Mouse (Mus musculus): ENCODE measurements around the gene Gm49510.

Gene Gm49510

DNA sequence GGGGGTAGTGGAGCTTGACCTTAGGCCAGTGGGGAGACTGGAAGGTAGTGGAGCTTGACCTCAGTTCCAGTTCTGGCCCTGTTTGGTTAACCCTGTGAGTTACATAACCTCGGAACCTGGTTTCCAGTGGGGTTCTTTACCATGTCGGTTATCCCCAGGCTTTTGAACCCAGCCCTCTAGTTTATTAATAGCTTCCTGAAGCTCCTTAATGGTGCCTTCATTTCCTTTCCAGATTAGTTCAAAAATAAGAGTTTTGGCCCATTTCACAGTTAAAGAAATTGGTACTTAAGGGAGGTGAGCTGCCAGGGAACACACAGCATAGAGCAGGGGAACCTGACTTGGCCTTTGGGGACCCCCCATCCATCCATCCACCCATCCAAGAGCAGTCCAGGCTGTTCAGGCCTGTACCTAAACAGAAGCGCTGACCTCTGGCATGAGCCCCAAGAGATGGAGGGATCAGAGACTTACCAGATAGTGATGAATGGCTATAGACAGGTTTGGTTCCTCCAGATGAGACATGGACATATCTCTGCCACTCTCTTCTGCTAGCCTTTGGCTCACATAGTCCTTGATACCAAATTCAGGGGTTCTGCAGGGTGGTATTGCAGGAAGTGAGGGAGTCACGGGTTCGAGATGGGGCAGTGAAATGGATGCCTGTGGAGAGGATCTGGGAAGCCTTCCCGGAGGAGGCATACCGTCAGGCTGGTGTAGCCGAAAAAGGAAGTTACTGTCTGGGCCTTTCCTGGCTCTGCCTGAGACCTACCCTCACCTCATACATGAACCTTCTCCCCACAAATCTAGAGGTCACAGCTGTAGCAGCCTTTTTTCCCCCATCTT is 15.6 kb downstream of the Gm49510 start:
- DNase-seq (ENCODE audit: low read depth, low spot score): no peak

DNA sequence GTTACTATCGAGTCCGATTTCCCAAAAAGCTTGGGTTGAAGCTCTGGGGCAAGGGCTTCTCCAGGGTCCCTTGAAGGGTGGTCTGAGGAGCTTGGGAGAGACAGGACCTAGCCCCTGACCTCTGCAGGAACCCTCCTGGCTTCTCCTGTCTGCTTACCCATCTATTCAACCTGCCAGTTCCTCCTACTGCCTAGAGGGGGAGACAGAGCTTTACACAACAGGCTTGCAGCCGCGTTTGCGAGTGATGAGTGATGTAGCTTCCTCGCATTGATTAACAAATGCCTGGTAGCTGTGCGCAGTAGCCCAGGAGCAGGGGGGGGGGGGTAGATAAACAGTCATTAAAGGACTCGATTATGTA is 16.2 kb downstream of the Gm49510 start:
- peak; percentile 54 for DNase-seq (ENCODE audit: low read depth, low spot score)

DNA sequence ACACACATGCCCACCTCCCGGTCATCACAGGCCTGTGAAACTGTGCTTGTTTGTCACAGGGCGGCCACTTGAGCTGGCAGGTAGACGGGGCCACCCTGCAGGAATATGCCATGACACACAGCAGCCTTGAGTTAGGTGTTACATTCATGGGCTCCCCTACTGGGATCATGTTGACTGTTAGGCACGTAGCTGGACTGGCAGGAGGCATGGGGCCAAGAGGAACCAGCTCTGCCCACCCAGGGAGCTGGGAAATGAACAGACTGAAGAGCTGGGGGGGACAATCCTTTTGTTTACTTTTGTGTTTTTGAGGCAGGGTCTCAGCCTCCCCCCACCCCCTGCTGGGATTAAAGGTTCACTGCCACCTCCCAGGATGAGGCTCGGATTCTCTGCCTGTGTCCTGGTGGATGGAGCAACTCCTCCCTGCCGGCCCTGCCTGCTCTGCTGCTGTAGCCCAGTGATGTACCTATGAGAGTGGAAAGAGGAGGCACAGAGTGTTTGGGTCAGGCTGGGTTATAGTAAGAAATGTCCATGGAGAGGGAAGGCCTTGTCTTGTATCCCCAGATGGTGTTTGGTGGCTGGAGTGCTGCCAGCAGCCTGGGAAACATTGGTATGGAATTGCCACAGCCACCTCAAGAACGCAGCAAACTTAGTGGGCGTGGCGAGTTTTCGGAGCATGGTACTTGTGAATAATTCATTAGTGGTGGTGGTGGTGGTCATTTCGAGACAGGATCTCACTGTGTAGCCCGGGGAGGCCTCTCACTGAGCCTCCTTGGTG is 16.8 kb downstream of the Gm49510 start:
- DNase-seq (ENCODE audit: low read depth, low spot score): no peak

DNA sequence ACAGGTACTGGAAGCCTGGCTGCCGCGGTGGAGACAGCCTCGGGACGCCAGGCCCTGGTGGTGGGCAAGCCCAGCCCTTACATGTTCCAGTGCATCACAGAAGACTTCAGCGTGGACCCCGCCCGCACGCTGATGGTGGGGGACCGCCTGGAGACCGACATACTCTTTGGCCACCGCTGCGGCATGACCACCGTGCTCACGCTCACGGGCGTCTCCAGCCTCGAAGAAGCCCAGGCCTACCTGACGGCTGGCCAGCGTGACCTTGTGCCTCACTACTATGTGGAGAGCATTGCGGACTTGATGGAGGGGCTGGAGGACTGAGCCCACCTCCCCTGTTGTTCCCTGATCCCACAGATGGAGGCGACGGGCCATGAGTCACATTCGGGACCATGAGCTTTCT is 18.7 kb downstream of the Gm49510 start:
- no peak for DNase-seq (ENCODE audit: low read depth, low spot score)

DNA sequence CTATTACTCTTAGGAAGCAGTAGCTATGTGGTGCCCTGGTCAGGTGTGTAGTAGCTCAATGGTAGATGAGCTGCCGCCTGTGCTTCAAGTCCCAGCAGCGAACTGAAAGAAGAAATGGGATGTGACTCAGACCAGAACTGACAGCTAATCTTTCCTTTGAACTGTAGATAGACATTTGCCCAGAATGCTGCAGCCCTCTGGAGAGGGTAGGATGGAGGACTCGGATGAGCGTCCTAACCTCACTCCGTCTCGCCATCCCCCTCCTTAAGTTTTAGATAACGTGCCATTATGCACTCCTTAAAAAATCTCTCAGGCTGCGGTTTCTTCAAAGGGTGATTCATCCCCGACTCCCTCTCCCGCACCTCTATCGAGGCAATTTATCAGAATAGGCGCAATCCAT is 20.4 kb downstream of the Gm49510 start:
- no peak for DNase-seq (ENCODE audit: low read depth, low spot score)

DNA sequence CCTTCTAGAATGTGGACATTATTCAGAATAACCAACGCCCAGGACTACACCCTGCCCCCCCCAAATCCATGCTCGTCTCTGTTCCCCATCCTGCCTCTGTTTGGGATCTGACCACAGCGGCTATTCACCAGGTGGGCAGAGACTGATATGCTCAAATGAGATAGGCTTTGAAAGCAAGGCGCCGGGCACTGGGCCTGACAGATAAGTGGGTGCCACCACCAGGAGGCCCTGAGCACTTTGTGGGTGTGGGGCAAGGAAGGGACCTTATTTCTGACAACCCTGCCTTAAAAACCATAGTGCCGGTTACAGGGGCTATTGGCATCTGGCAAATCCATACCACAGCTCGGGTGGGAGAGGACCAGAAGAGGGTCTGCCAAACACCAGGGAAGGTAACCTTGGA is 23.2 kb downstream of the Gm49510 start:
- DNase-seq (ENCODE audit: low read depth, low spot score): no peak

DNA sequence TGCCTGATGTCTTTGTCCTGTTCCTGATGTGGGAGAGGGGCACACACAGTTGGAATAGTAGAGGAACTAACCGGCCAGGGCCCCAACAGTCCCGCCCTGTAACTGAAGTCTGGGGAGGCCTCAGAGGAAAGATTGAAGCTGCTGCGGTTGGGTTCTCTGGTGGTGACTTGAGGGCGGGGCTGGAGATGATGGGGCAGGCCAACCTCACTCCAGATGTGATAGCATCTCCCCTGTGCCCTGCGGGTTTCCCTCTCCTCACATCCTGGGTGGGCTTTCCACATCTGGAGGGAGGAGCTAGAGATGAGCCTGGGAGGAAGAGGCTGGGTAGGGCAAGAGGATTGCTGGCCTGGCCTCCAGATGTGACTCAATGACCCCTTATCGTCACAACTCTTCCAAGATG is 24.1 kb downstream of the Gm49510 start:
- no peak for DNase-seq (ENCODE audit: low read depth, low spot score)

DNA sequence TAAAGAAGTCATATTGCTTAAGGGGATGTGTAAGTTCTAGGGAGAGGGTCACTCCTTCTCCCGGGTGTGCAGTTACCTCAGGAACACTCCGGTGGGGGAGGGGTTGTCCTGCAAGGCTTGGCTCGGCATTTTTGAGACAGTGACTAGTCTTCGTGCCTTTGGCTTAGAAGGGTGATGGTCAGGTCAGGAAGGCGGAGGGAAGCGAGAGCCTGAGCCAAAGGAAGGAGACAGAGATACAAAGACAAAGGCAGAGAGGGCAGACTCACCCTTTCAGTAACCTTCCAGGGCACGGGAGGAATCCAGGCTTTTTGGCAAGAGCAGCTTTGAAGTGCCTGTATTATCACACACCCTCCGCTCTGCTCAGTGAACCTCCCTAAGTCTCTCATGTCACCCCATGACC is 25.7 kb downstream of the Gm49510 start:
- no peak for DNase-seq (ENCODE audit: low read depth, low spot score)

DNA sequence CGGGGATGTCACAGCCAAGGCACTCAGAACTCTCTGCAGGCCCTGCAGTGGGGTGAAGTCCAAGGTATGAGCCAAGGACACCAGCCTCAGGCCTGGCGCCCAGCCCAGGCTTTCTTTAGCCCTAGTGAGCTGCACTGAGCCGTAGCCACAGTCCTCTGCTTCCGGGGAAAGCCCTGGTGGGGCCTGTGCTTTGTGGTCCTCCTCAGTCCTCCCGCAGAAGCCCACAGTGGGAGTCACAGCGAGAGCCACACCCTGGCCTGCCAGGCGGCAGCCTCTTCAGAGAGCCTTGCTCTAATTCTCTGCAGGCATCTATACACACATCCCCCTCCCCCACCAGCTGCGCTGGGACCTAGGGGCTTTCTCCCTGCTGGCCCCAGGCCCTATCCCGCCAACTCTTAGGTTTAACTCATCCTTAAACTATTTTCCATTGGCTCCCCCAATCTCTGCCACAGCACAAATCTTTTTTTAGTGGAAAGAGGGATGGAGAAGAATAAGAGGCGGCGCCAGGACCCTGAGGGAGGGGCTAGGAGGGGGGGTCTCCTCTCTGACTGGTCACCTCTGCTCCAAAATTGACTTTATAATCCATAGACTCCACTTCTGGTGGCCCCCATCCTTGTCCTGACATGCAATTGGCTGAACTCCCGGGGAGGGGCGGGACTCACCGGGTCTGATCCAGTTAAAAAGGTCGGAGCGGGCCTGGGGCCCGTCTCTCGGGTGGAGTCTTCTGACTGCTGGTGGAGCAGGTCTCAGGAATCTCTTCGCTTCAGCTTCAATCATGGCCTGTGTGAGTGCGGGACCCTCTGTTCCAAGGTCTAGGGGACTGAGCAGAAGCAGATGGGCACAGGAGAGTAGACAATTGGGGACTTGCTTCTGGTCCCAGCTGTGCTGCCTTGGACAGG is 26.8 kb downstream of the Gm49510 start, which contains the start of gene Lgals1:
Gene Lgals1 (plus strand): TSS at position 705 of the 899 bp plus-strand sequence.
- DNase-seq (ENCODE audit: low read depth, low spot score): no peak

DNA sequence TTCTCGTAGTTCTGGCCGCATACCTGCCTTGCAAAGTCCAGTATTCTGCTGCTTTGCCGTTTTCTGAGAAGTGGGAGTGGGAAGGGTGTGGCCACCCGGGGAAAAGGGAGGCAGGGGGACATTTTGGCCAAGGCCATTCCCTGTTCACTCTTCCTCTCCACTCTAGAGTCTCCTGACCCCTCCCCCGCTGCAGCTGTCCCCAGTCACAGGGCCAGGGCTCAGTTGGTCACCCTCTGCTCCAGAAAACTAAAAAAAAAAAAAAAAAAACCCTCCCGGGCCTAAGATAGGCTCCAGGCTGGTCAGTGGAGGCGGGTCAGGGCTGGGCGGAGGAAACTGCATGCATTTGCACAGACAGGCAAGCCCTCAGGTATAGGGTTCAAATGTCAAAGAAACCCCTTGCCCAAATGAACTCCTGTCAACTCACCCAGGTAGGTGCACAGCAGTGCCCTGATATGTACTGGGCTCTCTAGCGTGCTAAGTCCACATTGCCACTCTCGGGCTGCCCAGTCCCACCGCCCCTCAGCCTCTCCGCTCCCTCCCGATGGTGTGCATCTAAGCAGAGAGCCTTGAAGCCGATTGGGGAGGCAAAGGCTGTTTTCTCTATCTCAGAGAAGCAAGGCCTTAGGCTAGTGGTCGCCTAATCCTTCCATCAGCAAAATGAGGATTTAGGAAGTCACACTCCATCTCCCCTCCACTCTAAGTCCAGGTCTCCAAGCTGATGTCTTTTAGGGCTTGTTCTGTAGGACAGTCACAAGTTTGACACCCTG is 27.7 kb downstream of the Gm49510 start:
- no peak for DNase-seq (ENCODE audit: low read depth, low spot score)

DNA sequence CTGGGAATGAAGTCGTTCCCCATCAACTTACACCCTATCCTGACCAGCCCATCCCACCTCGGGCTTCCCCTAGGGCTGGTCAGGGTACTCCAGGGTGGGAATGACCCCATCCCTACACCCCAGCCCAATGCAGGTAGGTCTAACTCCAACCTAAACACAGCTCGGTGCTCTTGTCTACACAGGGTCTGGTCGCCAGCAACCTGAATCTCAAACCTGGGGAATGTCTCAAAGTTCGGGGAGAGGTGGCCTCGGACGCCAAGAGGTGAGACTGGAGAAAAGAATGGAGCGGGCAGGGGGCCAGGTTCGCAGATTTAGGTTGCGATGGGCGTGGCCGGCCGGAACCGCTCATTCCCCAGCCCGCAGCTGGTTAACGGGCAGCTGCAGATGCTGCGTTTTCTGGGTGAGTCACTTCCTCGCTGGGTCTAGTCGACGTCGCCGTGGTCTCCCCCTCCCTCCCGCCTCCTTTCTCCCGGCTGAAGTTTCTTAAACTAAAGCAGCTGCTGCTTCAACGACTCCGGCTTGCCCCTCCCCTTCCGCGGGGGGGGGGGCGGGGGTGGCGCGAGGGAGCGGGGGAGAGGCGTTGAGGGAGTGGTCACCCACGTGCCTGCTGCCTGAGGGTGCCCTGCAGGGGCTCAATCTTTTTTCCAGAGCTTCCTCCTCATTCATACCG is 28.5 kb downstream of the Gm49510 start:
- no peak for DNase-seq (ENCODE audit: low read depth, low spot score)

DNA sequence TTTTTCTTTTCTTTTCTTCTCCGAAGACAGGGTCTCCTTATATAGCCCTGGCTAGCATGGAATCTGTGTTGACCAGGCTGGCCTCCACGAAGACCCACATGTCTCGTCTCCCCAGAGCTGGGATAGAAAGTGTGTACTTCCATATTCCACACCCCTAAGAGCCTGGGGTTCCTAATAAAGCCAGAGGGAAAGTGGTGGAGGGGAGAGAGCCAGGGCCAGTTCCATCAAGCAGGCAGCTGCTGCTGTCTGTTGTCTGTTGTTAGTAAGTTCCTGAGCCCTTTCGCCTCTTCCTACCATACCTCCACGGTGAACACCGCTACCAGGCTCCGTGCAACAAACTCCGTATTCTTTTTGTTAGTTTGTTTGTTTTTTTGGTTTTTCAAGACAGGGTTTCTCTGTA is 29.1 kb downstream of the Gm49510 start:
- DNase-seq (ENCODE audit: low read depth, low spot score): no peak

DNA sequence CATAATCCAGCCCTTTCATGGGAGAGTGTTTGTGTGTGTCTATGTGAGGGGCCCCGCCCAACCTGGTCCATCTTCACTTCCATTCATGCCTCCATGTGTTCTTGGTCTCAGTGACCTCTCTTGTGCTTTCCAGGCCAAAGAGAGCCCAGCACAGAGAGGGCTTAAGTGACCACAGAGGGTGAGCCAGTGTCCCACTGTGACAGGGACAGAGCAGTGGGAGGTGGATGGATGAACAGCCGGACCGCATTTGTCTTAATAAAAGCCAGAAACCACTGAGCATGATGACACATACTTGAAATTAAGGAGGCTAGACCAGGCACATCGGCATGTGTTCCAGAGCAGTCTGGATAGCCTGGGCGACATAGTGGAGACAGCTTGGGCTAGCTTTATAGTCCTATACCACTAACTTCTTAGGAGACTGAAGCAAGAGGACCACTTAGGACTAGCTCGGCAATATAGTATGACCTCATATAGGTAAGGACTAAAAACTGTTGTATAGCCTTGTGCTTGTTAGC is 30.8 kb downstream of the Gm49510 start:
- DNase-seq (ENCODE audit: low read depth, low spot score): no peak

DNA sequence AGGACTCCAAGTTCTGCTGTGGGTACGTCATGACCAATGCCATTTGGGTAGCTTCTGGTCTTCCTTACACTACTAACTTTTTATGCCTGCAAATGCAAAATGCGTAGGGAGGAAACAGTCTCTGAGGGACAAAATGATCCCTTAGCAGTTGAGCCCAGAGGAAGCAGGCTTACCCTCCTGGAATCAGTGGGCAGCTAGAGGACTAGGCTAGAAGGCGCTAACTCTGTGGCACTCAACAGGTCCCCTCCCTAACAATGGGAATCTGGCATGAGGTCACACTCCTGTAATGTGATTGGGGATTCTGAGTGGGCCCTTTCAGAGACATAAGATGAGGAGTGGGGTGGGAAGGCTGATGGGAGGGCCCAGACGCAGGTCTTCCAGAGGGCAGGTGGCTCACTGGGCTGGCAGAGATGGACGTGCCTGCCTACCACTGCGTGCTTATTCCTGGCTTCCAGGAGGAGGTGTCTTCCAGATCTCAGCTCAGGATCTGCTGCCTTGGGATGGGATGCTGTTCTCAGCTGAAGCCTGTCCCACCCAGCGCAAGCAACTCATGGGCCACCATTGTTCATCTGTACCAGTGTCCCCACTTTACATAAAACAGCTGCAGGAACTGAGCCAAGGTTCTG is 31.4 kb downstream of the Gm49510 start:
- DNase-seq (ENCODE audit: low read depth, low spot score): no peak

DNA sequence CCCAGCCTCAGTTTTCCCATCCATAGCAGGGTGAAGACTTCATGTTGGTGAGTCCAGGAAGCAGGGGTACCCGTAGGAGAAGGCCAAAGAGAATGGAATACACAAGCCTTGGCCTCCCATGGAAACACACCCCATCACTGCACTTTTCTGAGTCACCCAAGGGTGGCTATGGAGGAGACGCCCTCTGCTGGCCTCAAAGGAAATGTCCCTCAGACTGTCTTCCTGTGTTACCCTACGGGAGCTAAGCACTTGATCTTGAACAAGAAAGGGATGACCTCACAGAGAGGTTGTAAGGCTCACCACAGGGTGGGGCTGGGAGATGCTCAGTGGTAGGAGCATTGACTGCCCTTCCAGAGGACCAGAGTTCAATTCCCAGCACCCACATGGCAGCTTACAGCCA is 32.1 kb downstream of the Gm49510 start:
- DNase-seq (ENCODE audit: low read depth, low spot score): no peak

DNA sequence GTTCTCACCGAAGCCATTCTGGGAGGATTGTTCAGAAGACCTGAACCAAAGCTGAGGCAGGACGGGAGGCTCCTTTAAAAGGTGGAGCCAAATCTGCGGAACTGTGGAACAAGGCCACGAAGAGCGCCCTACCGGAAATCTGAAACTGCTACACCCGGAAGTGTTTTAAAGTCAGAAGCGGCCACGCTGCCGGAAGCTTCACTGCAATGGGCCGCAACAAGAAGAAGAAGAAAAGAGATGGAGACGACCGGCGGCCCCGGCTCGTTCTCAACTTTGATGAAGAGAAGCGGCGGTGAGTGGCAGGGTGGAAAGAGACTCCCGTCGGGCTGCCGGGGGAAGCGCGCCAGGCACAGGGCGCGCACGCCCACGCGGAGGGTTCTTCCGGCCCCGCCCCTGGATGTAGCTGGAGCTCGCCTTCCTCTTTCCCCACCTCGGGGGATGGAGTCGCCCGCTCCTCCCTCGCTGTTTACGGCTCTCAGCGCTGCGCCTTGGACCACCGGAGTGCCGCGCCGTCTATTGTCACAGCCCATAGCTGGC is 35.4 kb downstream of the Gm49510 start, which contains the start of gene Nol12:
Gene Nol12 (plus strand): TSS at position 150 of the 537 bp plus-strand sequence.
- peak; percentile 84 for DNase-seq (ENCODE audit: low read depth, low spot score)

DNA sequence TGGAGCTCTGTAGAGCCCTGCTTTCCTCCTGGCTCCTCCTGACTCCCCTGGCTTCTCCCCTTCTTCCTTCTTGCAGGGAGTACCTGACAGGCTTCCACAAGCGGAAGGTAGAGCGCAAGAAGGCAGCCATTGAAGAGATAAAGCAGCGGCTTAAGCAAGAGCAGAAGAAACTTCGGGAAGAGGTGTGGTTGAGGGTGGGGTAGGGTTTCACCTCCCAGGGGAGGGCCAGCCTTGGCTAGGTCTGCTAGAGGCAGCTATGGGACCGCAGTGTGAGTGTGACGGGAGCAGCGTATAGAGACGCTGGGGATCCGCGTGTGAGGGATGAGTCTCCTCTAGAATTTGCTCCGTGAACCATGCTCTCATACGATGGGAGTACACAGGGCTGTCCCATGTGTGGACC is 36.9 kb downstream of the Gm49510 start:
- DNase-seq (ENCODE audit: low read depth, low spot score): no peak

DNA sequence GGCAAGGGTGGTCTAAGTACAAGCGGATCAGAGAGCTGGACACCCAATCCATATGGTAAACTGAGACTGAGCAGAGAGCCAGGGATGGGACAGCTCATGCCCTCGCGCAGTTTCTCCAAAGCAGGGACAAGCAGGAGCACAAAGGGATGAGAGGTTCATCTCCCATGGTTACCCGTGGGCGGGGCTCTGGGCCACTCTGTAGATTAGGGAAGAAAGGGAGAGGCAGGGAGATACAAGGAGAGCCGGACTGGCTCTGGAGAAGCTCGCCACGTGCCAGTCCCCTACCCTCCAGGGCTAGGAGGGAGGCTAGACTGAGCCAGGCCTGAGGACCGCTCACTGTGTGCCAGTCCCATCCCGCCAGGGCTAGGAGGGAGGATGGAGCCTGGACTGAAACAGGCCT is 37.8 kb downstream of the Gm49510 start:
- DNase-seq (ENCODE audit: low read depth, low spot score): no peak

DNA sequence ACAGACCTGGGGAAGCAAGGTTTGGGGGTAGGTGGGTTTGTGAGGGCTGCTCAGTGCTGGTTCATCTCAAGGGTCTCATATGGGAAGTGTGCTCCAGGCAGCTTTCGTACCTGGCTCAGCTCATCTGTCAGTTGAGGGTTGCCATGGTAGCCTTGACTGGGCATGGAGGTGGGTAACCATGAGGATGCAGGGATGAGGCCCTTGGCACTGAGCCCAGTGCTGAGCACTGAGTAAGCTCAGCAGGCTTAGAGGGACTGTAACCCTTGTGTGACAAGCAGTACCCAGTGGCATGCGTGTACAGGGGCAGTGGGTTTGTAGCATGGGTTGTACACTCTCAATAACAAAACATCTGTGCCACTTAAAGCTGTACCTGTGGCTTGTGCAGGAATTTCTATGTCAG is 38.5 kb downstream of the Gm49510 start:
- no peak for DNase-seq (ENCODE audit: low read depth, low spot score)

DNA sequence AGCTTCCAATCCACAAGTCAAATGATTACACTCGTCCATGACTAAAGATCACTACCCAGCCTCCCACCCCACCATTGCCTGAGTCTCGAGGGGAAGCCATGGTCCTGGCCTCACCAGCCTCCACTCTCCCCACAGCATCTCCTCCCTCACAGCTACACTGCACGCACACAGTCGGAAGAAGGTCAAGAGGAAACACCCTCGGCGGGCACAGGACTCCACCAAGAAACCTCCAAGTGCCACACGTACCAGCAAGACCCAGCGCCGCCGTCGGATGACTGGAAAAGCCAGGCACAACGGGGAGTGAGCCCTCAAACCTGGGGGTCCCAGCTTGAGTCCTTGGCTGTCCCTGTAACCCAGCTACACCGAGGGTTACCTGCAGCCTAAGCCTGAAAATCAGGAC is 40.9 kb downstream of the Gm49510 start:
- no peak for DNase-seq (ENCODE audit: low read depth, low spot score)
